Mouse (Mus musculus): ENCODE data around the gene Zgrf1.

Gene Zgrf1

DNA sequence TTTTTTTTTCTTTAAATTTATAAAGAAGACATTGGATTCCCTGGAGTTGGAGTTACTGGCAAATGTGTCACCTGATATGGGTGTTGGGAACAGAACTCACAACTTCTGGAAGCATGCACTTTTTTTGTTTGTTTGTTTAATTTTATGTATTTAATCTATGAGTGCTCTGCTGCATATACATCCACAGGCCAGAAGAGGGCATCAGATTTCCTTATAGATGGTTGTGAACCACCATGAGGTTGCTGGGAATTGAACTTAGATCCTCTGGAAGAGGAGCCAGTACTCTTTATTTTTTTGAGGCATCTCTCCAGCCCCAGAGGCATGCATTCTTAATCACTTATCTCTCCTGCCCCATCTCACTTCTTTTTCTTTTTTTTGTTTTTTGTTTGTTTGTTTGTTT, 4.9 kb downstream of the Zgrf1 start:
- in situ Hi-C loops (cut with MboI), result no loop called here

DNA sequence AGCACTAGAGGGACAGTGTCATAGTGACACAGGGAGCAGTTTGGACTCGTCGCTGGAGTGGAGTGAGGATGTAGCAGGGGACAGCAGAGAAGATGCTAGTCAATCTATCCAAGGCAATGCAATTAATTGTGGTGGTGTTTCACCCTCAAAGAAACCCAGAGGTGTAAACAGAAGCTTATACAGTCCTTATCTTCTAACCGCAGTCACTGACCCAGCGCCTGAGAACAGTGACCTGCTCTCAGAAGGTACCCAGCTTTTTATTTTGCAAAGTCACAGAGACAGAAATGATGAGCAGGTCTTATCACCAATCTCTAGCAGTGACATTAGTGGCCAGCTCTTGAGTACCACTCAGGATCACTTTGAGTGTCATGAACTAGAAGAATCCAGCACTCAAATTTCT, 9.7 kb downstream of the Zgrf1 start:
- in situ Hi-C loops (cut with MboI), result no loop called here

DNA sequence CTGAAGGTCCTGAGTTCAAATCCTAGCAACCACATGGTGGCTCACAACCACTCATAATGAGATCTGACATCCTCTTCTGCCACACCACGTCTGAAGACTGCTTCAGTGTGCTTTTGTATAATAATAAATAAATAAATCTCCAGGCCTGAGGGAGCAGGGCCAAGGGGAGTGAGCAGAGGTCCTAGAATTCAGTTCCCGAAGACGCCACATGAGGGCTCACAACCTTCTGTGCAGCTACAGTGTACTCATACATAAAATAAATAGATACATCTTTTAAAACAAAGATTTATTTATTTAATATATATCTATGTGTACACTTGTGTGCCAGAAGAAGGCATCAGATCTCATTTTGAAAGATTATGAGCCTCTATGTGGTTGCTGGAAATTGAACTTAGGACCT, 11.8 kb downstream of the Zgrf1 start:
- in situ Hi-C loops (cut with MboI), result no loop called here

DNA sequence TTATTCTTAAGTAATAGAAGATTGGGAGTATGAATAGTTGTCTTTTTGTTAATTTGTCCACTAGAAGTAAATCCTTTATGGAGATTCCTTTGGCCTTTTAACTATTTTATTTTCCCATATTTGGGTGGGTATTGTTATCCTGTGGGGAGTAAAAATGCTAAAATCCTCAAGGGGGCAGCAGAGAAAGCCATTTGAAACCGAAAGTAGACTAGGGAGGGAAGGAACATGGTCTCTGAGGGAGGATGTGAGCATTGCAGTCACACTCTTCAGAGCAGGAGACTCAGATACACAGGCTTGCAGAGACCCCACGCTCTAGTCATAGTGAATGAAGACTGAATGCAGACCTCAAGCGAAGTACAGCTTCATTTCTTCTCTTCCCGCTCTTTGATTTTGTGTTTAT, 19.3 kb downstream of the Zgrf1 start:
- in situ Hi-C loops (cut with MboI), result no loop called here

DNA sequence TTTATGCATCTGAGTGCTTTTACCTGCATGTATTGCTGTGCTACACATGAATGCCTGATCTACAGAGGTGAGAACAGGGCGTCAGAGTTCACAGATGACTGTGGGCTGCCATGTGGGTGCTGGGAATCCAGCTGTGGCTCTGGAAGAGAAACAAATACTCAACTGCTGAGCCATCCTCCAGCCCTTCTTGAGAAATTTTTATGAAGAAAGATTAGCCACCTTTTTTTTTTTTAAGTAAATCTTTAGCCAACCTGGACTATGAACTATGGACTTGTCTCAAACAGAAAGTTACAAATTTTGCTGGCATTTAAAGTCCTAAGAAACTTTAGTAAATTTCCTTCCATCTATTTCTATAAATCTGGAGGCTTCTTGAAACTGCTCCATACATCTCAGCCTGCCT, 43.8 kb downstream of the Zgrf1 start:
- in situ Hi-C loops (cut with MboI), result no loop called here

DNA sequence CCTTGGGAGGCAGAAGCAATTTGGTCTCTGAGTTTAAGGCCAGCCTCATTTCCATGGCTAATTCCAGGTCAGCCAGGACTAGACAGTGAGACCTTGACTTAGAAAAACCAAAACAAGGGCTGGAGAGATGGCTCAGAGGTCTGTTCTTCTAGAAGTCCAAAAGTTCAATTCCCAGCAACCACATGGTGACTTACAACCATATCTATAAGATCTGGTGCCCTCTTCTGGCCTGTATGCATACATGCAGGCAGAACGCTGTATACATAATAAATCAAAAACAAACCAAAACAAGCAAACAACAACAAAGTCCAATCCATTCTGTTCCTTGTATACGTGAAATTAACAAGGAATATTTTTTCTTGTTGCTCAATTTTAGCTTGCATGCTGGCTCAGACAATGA, 54.8 kb downstream of the Zgrf1 start:
- in situ Hi-C loops (cut with MboI), result no loop called here

DNA sequence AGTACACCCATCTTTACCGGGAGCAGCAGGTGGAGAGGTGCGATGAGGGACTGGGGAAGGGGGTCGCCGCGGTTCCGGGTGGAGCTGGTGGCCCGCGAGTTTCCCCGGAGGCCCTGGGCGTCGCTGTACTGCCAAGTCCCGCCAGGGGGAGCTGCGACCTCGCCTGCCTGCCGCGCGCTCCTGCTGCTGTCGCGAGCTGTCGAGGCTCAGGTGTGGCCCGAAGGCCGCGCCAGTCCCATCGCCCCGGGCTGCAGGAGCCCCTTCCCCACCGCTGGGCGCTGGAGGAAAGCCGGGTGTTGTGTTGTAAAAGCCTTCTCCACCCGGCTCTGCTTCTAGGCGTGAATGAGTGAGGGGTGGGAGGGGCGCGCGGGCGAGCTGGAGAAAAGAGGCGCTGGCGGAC, 72.0 kb downstream of the Zgrf1 start:
- in situ Hi-C loops (cut with MboI), result loop anchor here (10.0 to 25.0 kb wide), 2 partner anchors 137 to 320 kb away; no protein-coding TSS in a partner anchor

DNA sequence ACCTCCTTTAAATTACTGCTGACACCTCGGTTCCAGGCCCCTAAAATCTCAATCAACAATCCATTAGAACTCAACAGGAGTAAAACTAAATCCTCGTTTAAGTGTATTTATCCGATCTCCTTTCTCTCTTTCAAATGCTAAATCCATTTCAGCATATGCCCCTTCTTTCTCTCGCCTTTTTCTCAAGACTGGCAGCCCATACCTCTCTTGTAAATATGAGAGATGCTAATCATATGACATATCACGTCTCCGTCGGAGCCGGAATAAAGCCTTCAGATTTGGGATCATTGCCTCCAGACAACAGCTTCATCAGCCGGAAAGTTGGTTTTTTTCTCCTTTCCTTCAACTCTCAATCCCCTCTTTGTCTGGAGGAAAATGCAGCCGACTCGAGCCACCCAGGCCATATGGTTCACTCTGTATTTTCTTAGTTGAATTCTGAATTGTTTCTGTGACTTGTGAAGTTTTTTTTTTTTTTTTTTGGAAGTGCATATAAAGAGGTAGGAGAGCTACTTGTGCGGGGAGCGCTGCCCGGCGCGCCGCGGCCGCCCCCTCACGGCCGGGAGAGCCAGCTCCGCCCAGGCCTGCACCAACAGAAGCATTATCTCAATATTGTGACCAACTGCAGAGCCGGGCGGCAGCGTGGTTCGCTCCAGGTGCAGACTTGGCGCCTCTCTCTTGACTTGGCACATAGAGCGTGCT, 72.6 kb downstream of the Zgrf1 start:
- in situ Hi-C loops (cut with MboI), result loop anchor here (10.0 to 25.0 kb wide), 2 partner anchors 136 to 319 kb away; no protein-coding TSS in a partner anchor

DNA sequence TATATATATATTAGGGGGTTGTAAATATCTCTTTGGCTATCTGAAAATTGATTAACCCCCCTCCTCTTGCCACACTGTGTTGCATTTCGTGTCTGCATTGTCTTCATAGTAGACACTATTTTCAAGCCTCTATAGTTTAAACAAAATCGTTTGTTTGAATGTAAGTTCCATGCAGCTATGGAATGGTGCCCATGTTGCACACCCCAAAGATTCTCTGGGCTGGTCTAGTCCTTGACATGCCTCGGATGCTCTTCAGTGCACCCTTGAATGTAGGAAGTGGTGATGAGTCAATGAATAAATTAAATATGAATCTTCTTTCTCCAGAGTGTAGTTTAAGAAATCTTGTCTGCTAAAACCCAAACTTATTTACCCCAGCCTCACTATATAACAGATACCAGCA, 73.2 kb downstream of the Zgrf1 start:
- in situ Hi-C loops (cut with MboI), result loop anchor here (10.0 to 25.0 kb wide), 2 partner anchors 136 to 318 kb away; no protein-coding TSS in a partner anchor

DNA sequence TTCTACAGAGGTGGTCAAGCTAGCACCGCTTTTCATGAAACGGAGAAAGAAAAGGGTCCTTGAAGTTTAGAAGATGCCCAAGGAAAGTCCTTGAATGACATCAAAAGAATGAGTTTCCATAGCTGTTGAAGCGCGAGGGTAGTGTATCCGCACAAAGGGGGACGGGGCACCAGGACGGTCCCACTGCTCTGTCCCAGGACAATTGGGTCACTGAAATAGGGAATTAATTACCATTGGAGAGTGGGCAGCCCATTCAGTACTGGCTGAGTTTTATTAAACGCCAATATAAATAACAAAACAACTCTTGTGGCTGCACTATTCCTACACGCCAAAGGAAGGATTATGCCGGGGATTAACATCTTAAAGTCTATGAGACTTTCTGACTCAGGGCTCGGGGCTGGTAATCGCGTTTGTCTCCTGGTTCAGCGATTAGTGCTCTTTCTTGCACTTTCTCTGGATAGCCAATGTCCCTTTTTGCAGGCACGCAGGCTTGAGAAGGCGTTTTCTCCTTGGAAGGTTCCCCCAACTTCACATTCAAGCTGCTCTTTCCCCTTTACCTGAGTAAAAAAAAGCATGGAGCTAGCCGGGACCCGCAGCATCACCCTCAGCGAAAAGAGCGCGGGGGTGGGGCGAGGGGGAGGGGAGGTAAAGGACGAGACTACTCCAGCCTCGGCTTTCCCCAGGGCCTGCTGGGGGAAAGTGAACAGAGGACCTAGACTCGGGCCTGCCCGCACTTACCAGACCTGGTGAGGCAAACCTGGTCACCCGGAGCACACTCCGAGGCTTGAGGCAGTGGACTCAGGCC, 74.1 kb downstream of the Zgrf1 start:
- in situ Hi-C loops (cut with MboI), result loop anchor here (10.0 to 25.0 kb wide), 2 partner anchors 135 to 317 kb away; no protein-coding TSS in a partner anchor

DNA sequence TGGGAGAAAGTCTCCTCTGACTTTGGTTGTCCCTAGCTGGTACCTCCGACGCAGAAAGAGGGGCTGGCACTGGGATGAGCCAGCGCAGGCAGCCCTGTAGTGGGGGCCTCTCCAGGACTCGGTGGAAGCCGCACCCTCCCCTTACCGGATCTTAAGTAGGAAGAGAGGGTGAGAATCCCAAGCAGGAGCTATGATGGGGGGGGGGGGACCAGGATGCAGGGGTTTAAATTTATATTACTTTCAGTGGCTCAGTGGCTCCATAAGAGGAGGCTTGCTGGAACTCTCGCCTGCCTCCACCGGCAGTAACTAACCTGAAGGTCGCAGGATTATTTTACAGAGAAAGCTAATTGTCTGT, 74.6 kb downstream of the Zgrf1 start:
- in situ Hi-C loops (cut with MboI), result loop anchor here (10.0 to 25.0 kb wide), 2 partner anchors 134 to 317 kb away; no protein-coding TSS in a partner anchor

DNA sequence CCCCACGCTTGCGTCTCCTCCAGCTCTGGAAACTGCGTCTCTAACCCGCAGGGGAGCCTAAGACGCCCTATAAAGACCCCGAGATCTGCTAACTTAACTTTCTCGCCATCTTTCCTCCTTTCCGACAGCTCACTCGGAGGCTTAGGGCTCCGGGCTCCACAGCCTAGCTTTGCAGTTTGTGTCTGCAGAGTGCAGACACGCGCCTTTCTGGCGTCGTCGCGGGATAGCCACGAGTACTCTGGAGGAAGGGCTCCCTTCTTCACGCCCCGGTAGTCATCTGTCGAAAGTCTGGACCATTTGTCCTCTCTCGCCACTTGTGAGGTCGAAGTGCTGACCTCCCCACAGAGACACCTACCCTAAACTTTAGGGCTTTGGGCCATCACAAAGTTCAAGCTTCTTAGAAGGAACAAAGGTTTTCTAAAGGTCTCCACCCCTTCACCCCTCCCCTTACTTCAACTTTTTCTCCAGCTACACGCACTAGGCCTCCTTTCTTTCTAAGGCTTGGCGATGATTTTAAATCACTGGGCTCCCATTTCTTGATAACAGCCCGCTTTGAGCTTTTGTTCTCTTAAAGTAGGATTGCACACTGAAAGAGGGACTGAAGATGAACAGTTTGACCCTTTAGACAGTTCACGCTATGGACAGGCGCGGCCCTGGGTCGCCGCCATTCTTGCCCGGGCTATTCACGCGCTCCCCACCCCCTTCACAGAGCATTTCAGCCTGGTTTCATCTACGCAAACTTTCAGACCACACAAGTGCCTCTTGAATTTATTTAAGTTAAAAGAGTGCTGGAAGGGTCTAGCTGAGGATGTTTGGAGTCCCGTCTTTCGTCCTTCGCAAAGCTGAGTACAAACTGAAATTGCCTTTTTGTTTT, 75.3 kb downstream of the Zgrf1 start:
- in situ Hi-C loops (cut with MboI), result loop anchor here (10.0 to 25.0 kb wide), 2 partner anchors 134 to 316 kb away; no protein-coding TSS in a partner anchor

DNA sequence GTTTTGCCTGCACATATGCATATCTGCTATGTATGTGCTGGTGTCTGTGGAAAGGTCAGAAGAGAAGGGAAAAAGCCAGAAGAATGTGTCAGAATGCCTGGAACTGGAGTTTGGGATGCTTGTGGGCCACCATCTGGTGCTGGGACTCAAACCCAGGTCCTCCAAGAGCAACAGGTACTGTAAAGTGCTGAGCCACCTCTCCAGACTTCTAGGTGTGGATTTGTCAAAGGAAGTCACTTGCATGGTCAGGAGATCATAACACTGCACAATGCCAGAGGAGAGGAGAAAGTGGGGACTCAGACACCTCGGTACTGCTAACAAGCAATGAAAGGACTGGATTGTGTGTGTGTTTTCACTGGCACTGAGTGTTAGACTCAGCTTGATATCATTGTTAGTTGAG, 76.9 kb downstream of the Zgrf1 start:
- in situ Hi-C loops (cut with MboI), result loop anchor here (25.0 kb wide), 1 partner anchor 132 kb away; no protein-coding TSS in a partner anchor

DNA sequence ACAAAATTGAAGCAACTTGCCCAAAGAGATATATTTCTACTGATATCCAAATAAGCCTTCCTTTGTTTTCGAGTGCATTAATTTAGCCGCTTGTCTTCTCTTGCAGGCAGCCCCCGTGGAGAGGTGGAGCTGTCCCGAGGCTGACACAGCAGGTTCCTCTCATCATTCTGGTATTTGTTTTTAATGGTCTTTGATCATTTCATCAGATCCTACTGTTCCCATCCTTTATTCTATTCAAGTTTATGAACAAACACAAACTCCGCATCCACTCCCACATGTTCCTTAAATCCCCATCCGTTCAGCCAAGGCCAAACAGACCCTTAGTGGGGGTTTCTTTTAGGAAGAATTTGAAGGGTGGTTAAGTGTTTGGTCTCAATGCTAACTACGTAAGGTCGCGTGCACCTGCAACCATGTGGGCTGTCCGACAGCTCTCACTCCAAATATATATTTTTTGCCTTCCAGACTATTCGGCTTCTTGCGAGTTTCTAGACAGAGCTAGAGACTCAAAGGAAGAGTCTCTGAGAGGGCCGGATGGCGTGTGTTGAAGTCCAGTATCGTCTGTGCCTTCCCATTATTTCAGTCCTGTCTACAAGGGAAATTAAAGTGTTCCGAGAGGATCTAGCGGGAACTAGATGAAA, 77.6 kb downstream of the Zgrf1 start:
- in situ Hi-C loops (cut with MboI), result loop anchor here (25.0 kb wide), 1 partner anchor 131 kb away; no protein-coding TSS in a partner anchor

DNA sequence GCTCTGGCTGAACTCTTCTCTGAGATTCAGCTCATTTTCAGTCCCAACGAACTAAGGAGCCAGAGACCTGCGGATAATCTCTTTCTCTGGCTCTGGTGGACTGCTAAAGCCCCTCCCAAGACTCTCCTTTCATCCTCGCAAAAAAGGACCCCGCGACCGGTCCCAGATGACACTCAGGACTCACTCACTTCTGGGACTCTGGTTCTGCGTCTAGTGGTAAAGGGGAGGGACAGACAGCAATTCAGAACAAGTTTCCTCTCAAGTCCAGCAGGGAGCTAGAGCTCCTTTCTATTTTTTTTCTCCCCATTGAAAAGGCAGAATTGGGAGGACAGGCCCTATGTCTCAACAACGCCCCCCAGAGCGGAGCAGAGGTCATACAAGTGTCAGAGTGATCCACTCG, 78.3 kb downstream of the Zgrf1 start:
- in situ Hi-C loops (cut with MboI), result loop anchor here (25.0 kb wide), 1 partner anchor 131 kb away; no protein-coding TSS in a partner anchor

DNA sequence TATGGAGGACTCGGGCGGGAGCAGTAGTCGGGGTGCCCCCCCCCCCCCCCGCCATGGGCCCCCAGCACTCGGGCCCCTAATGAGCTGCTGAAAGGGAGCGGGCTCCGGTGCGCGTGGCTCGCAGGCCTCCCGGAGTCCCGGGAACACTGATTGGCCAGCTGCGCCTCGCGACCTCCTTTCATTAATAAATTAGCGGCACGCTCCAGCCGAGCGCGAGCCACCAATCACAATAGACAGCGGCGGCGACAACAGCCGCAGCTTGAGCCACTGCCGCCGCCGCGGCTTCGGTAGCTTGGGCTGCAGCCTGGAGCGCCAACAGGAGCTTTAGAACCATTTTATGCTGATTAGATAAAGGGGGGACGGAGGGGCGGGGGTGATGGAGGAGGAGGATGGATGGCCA, 79.2 kb downstream of the Zgrf1 start:
- in situ Hi-C loops (cut with MboI), result loop anchor here (25.0 kb wide), 1 partner anchor 130 kb away; no protein-coding TSS in a partner anchor

DNA sequence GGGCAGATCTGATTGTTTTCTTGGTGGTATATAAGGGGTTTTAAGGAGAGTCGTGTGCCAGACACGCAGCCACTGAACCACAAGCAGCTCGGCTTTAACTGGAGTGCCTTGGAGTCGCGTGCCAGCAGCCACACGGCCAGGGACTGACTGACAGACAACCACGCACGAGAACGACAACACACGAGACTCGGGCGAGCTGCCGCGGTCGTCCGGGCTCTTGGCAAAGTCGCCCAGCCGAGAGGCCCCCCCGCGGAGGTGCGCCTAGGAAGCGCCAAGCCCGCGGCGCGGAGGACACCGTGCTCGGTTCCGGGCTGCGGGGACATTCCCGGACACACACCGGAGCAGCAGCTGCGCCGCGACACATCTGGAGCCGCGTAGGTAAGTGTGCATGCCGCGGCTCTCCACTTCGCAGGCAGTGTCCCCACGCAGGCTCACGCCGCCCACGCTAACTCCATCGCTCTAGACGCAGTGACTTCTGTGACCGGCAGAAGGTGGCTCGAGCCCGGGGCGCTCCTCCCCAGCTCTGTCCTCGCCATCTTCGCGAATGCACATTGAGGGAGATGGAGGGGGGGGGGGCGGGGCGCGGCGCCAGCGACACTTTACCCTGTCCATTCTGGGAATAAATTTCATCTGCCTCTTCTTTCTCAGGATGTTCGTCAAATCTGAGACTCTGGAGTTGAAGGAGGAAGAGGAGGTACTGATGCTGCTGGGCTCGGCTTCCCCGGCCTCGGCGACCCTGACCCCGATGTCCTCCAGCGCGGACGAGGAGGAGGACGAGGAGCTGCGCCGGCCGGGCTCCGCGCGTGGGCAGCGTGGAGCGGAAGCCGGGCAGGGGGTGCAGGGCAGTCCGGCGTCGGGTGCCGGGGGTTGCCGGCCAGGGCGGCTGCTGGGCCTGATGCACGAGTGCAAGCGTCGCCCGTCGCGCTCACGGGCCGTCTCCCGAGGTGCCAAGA, 80.1 kb downstream of the Zgrf1 start, which contains the start of gene Neurog2:
TSS of gene Neurog2 (plus strand) at position 56 of the 953 bp plus-strand sequence.
- in situ Hi-C loops (cut with MboI), result loop anchor here (25.0 kb wide), 1 partner anchor 129 kb away; no protein-coding TSS in a partner anchor

DNA sequence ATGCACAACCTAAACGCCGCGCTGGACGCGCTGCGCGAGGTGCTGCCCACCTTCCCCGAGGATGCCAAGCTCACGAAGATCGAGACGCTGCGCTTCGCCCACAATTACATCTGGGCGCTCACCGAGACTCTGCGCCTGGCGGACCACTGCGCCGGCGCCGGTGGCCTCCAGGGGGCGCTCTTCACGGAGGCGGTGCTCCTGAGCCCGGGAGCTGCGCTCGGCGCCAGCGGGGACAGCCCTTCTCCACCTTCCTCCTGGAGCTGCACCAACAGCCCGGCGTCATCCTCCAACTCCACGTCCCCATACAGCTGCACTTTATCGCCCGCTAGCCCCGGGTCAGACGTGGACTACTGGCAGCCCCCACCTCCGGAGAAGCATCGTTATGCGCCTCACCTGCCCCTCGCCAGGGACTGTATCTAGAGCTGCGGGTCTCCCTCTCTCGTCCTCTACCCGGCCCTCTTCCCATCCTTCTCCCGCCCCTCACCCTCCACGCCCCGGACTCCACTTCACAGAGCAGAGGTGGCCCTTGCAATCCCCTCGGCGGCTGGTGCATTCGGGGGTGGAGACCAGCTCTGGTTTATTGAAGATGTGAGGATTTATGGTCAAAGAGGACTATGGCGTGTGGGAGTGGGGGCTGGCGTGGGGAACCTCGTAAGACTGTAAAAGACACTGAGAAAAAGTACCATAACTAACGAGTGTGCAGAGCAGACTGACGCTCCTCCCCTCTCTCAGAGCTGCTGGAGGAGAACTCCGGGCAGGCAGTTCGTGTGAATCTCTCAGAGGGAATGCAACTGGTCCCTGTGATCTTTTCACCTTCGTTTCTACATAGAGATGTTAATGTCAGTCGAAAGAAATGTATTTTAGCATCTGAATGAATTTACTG, 81.1 kb downstream of the Zgrf1 start:
- in situ Hi-C loops (cut with MboI), result loop anchor here (25.0 kb wide), 1 partner anchor 128 kb away; no protein-coding TSS in a partner anchor

DNA sequence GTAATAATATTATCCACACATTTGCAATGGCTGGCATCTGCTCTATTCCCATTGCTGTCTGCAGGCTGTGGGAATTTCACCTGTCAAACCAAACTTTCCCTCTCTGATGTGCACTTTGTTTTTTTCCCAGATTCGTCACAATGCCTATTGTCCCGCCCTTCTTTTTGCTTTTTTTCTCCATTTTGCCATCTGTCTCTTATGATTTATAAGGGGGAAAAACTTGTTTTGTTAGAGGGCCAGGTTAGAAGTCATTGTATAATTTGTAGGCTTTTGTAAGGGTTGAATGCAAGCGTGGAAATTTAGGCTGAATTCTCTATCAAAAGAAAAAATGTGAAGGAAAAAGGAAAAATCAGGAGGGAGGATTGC, 81.7 kb downstream of the Zgrf1 start:
- in situ Hi-C loops (cut with MboI), result loop anchor here (25.0 kb wide), 1 partner anchor 127 kb away; no protein-coding TSS in a partner anchor
